Mouse (Mus musculus) erythroblast, embryonic 14.5 days (primary cell): ENCODE results near the gene Tbc1d17.

Experiments used
- GATA1 ChIP-seq: IDR thresholded peaks from 2 replicates; pipeline ENCODE4 v1.6.1; 2012; ENCODE audit warnings: low read length, inconsistent platforms, mixed read lengths
- TAL1 ChIP-seq: IDR thresholded peaks from 3 replicates; pipeline ENCODE4 v1.6.1; 2012; ENCODE audit warnings: low read length, inconsistent platforms, mixed read lengths

DNA sequence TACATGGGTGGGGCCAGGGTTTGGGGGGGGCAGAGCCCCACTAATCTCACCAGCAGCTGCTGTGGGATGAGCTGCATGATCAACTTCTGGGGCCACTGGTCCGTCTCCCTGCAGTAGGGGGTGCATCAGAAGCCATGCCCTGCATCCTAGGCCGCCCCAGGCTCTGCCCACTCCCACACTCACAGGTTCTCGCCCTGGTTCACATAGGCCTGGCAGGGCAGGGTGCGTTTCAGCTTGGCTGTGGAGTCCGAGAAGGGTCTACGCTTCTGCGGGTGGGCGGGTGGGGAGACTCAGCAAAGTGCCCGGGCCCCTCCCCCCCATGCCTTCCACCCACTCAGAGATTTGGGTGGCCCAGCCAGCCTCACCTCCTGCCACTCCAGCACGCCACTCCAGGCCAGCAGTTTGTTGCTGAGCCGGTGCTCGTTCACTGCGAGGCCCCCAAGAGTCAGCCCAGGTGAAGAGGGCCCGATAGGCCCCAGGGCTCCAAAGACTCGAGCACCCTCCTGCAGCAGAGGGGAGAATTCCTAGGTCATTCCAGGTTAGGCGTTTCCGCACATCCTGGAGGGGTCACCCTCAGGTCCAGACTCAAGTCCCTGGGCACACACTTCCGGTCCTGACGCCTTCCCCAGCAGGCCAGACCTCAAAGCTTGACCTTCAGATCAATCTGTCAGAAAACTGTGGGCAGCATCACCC, 18.3 kb upstream of the Tbc1d17 start:
- TF ChIP-seq TAL1 (no peak), GATA1 (no peak)
